Mouse (Mus musculus) lung, postnatal 0 days (tissue): ENCODE data around the gene Il6st. TPM values are rescaled to one million over a fixed set of nuclear protein-coding genes. Genes with fewer than 3 reads are reported as not detected.

Source experiments
- ATAC-seq: fragments of 200-750 bp; cut with Nextera tagmentation; 2 replicates; pipeline ENCODE4 v1.8.0; 2017; ENCODE audit warnings: moderate library complexity
- DNase-seq: peaks from one replicate; pipeline ENCODE4 v3.0.0-alpha.2; 2016; ENCODE audit warnings: low spot score
- H3K27ac ChIP-seq: fragments of 300-500 bp; sonication (generic); 2 replicates; pipeline ENCODE4 v1.5.1; 2014; ENCODE audit warnings: antibody characterized with exemption, mild to moderate bottlenecking, low read length, mixed read lengths
- H3K27me3 ChIP-seq: fragments of 300-500 bp; sonication (generic); replicated peaks from 2 replicates; pipeline ENCODE4 v1.6.1; 2014; ENCODE audit warnings: low read length, mixed read lengths; ENCODE audit not compliant: insufficient read depth
- H3K36me3 ChIP-seq: fragments of 300-500 bp; sonication (generic); 2 replicates; pipeline ENCODE4 v1.6.1; 2014; ENCODE audit warnings: low read length, mixed read lengths; ENCODE audit not compliant: insufficient read depth
- H3K4me1 ChIP-seq: fragments of 300-500 bp; sonication (generic); 2 replicates; pipeline ENCODE4 v1.6.1; 2014; ENCODE audit warnings: antibody characterized with exemption, low read depth, low read length, mixed read lengths; ENCODE audit not compliant: insufficient read depth
- H3K4me2 ChIP-seq: fragments of 300-500 bp; sonication (generic); replicated peaks from 2 replicates; pipeline ENCODE4 v1.6.1; 2014; ENCODE audit warnings: low read depth, mild to moderate bottlenecking, low read length, moderate library complexity, mixed read lengths
- H3K4me3 ChIP-seq: fragments of 300-500 bp; sonication (generic); 2 replicates; pipeline ENCODE4 v1.5.1; 2014; ENCODE audit warnings: low read depth, low read length
- H3K9ac ChIP-seq: fragments of 300-500 bp; sonication (generic); replicated peaks from 2 replicates; pipeline ENCODE4 v1.6.1; 2014; ENCODE audit warnings: low read depth, mild to moderate bottlenecking
- H3K9me3 ChIP-seq: fragments of 300-500 bp; sonication (generic); 2 replicates; pipeline ENCODE4 v1.6.1; 2016; ENCODE audit warnings: low read length, mixed read lengths
- CTCF ChIP-seq: IDR thresholded peaks from 2 replicates; pipeline ENCODE4 v1.5.1; 2016; ENCODE audit warnings: antibody characterized with exemption, mild to moderate bottlenecking
- EP300 ChIP-seq: IDR thresholded peaks from 2 replicates; pipeline ENCODE4 v1.6.1; 2016; ENCODE audit warnings: antibody characterized with exemption, mild to moderate bottlenecking, control low read depth
- WGBS: fragments of 180-500 bp; shearing (Covaris S2); extraction: QIAGEN DNeasy Blood & Tissue Kit; methylation state at CpG from one replicate; pipeline ENCODE4 v1.1.7; 2014; 5-methylcytosine and 5-hydroxymethylcytosine counted together
- polyA plus RNA-seq: library from polyadenylated mRNA; unstranded; fragments of >200 nt; fragmentation: Nextera tagmentation; extraction: Ambion mirVana; gene quantifications from 2 replicates; pipeline ENCODE4 v1.2.1, GENCODE M21; 2015

Gene Il6st
- polyA plus RNA-seq, 1 experiment from 2014 or later: 30.4 TPM

- no peak for TF ChIP-seq CTCF
- Histone ChIP-seq H3K27me3 (no peaks in the 10 kb centered on the region), H3K36me3 (peaks cover 43% of the 10 kb centered on the region), H3K4me3 (no peak overlapping the region), H3K27ac (no peak overlapping the region), H3K9me3 (no peaks in the 10 kb centered on the region), H3K4me2 (no peak overlapping the region), H3K9ac (no peak overlapping the region), H3K4me1 (no peaks in the 10 kb centered on the region)
- ATAC-seq: no peak
- no peak for DNase-seq
- 99% methylated on average over 5 of the region's 5 CpGs for WGBS
Measured at GRCm38 (mm10) chr13:112486236-112486635, 22.4 kb downstream of the Il6st start.

- 91% methylated on average over 5 of the region's 5 CpGs for WGBS
- Histone ChIP-seq H3K27ac (no peak overlapping the region), H3K4me1 (no peaks in the 10 kb centered on the region), H3K36me3 (peaks cover 41% of the 10 kb centered on the region), H3K27me3 (no peaks in the 10 kb centered on the region), H3K4me2 (no peak overlapping the region), H3K4me3 (no peak overlapping the region), H3K9me3 (no peaks in the 10 kb centered on the region), H3K9ac (no peak overlapping the region)
- ATAC-seq: no peak
- no peak for DNase-seq
- TF ChIP-seq EP300 (no peak), CTCF (no peak)
Measured at GRCm38 (mm10) chr13:112486676-112487075, 22.8 kb downstream of the Il6st start.

GRCm38 (mm10) chr13:112490036-112490435, 26.2 kb downstream of the Il6st start:
- no peak for ATAC-seq
- Histone ChIP-seq H3K27me3 (no peaks in the 10 kb centered on the region), H3K4me1 (no peaks in the 10 kb centered on the region), H3K9ac (no peak overlapping the region), H3K4me3 (no peak overlapping the region), H3K4me2 (no peak overlapping the region), H3K36me3 (peaks cover 27% of the 10 kb centered on the region), H3K27ac (no peak overlapping the region), H3K9me3 (no peaks in the 10 kb centered on the region)
- TF ChIP-seq CTCF (no peak), EP300 (no peak)
- DNase-seq: no peak
- WGBS: 77% methylated on average over 3 of the region's 3 CpGs

GRCm38 (mm10) chr13:112491636-112492284, 27.9 kb downstream of the Il6st start:
- no peaks in the 10 kb centered on the region for H3K9me3 ChIP-seq
- H3K4me2 ChIP-seq: no peak overlapping the region
- TF ChIP-seq CTCF (no peak), EP300 (no peak)
- H3K27ac ChIP-seq: no peak overlapping the region
- H3K9ac ChIP-seq: no peak overlapping the region
- no peaks in the 10 kb centered on the region for H3K27me3 ChIP-seq
- no peaks in the 10 kb centered on the region for H3K4me1 ChIP-seq
- H3K4me3 ChIP-seq: no peak overlapping the region
- ATAC-seq (no peak), DNase-seq (no peak)
- peaks cover 27% of the 10 kb centered on the region for H3K36me3 ChIP-seq
- WGBS: 77% methylated on average over 14 of the region's 14 CpGs

GRCm38 (mm10) chr13:112492285-112492678, 28.4 kb downstream of the Il6st start:
- no peaks in the 10 kb centered on the region for H3K9me3 ChIP-seq
- H3K4me2 ChIP-seq: no peak overlapping the region
- no peaks in the 10 kb centered on the region for H3K27me3 ChIP-seq
- TF ChIP-seq EP300 (no peak), CTCF (no peak)
- WGBS: 58% methylated on average over 1 of the region's 1 CpGs
- H3K4me3 ChIP-seq: no peak overlapping the region
- no peak for ATAC-seq
- peaks cover 32% of the 10 kb centered on the region for H3K36me3 ChIP-seq
- no peak for DNase-seq
- no peaks in the 10 kb centered on the region for H3K4me1 ChIP-seq
- H3K27ac ChIP-seq: no peak overlapping the region
- no peak overlapping the region for H3K9ac ChIP-seq

GRCm38 (mm10) chr13:112494590-112494989, 30.7 kb downstream of the Il6st start:
- Histone ChIP-seq H3K27me3 (no peaks in the 10 kb centered on the region), H3K4me3 (no peak overlapping the region), H3K4me2 (no peak overlapping the region), H3K27ac (no peak overlapping the region), H3K9ac (no peak overlapping the region), H3K4me1 (no peaks in the 10 kb centered on the region), H3K9me3 (no peaks in the 10 kb centered on the region), H3K36me3 (peaks cover 42% of the 10 kb centered on the region)
- ATAC-seq (no peak), DNase-seq (no peak)
- 86% methylated on average over 12 of the region's 12 CpGs for WGBS
- TF ChIP-seq EP300: no peak
- TF ChIP-seq CTCF: no peak

GRCm38 (mm10) chr13:112500027-112500426, 36.2 kb downstream of the Il6st start:
- no peak overlapping the region for H3K4me3 ChIP-seq
- peaks cover 61% of the 10 kb centered on the region for H3K36me3 ChIP-seq
- ATAC-seq (no peak), DNase-seq (no peak)
- no peak overlapping the region for H3K27ac ChIP-seq
- no peaks in the 10 kb centered on the region for H3K27me3 ChIP-seq
- H3K9me3 ChIP-seq: no peaks in the 10 kb centered on the region
- no peak for TF ChIP-seq CTCF
- TF ChIP-seq EP300: no peak
- H3K4me2 ChIP-seq: no peak overlapping the region
- H3K4me1 ChIP-seq: no peaks in the 10 kb centered on the region
- 85% methylated on average over 4 of the region's 4 CpGs for WGBS
- H3K9ac ChIP-seq: no peak overlapping the region
